17 mouse cellular contexts compared by ENCODE assay signal in the genomic region with DNA sequence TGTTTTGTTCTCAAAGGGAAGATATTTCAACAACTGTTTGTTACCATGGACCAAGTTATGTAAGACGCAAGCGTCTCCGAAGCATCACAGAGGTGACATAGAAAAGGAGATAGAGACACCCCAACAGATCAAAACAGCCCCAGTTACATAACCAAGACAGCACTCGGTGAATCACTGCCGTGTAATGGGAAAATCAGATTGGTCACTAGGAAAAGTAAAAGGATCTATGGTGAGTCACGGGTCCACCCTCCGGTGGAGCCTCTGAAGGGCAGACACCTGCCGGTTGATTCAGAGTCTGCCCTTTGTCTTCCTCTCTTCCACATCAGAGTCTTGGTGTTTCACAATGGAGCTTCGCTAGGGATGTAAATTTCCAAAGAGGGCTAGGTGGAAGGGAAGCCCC.
DNase-seq lines count a peak whose midpoint lies in the region.
"Had no signal": no experiment of that assay in that cellular context is flagged by ENCODE, and none has a peak within 500 bp of the region (broad histone marks: within the 10 kb centered on the region; RNA-seq: fewer than 3 reads in every experiment).

No protein-coding gene starts in this region.

- DNase-seq in adrenal gland, adult 2 months = peak; percentile 53
- DNase-seq in adrenal gland, adult 8-10 months = no peak
- peak; percentile 45 for DNase-seq in heart, adult 11 months
- no peak for DNase-seq in heart, adult 9 months (ENCODE audit: low spot score in 2 of 2)
- peak; percentile 2 for DNase-seq in urinary bladder, adult 2 months (ENCODE audit: low spot score)
- no peak for DNase-seq in urinary bladder, postnatal 10 days (ENCODE audit: low spot score)
- DNase-seq in lung, postnatal 10 days = no peak
- DNase-seq: B cell, adult 2 months; cerebellum, adult 11-12 months; cerebellum, adult 8-10 months; cerebellum, postnatal 10 days; cerebellum, postnatal 36 days; embryo, embryonic 11 days; forebrain, postnatal 0 days; gastrocnemius, adult 2 months; gastrocnemius, postnatal 14 days; heart, postnatal 10 days had no signal

Comparison
In these comparisons a context has a peak if more than half of its experiments do, and no peak if none do; other contexts are left out.
1. DNase-seq: peak in adrenal gland, adult 2 months (single experiment), heart, adult 11 months (single experiment) and urinary bladder, adult 2 months (single experiment); none in adrenal gland, adult 8-10 months (single experiment), heart, adult 9 months (0 of 2), urinary bladder, postnatal 10 days (single experiment) and lung, postnatal 10 days (single experiment).